Mouse (Mus musculus): ENCODE results near the gene Zfp661.

The Zfp661 gene

GRCm38 (mm10) chr2:127550446-127550845 is 36.4 kb downstream of the Zfp661 start:
- no peak for DNase-seq (ENCODE audit: low read depth, low spot score)

GRCm38 (mm10) chr2:127549711-127550110 is 37.2 kb downstream of the Zfp661 start:
- peak; percentile 17 for DNase-seq (ENCODE audit: low read depth, low spot score)

- DNase-seq (ENCODE audit: low read depth, low spot score): no peak
These were observed 38.4 kb downstream of the Zfp661 start for GRCm38 (mm10) chr2:127548342-127549074.

- no peak for DNase-seq (ENCODE audit: low read depth, low spot score)
These were observed 45.2 kb downstream of the Zfp661 start for GRCm38 (mm10) chr2:127541697-127542096.

GRCm38 (mm10) chr2:127541185-127541584 is 45.7 kb downstream of the Zfp661 start, which contains the start of gene Prom2:
Prom2 (minus strand) TSS chr2:127541467.
- DNase-seq (ENCODE audit: low read depth, low spot score): no peak

- peak; percentile 21 for DNase-seq (ENCODE audit: low read depth, low spot score)
These were observed 47.4 kb downstream of the Zfp661 start for GRCm38 (mm10) chr2:127539494-127539893.

- peak; percentile 51 for DNase-seq (ENCODE audit: low read depth, low spot score)
These were observed 49.3 kb downstream of the Zfp661 start for GRCm38 (mm10) chr2:127537548-127537947.

GRCm38 (mm10) chr2:127535363-127535762 is 51.5 kb downstream of the Zfp661 start:
- DNase-seq (ENCODE audit: low read depth, low spot score): no peak

GRCm38 (mm10) chr2:127532379-127532778 is 54.5 kb downstream of the Zfp661 start:
- DNase-seq (ENCODE audit: low read depth, low spot score): peak; percentile 63

- no peak for DNase-seq (ENCODE audit: low read depth, low spot score)
These were observed 55.3 kb downstream of the Zfp661 start for GRCm38 (mm10) chr2:127531592-127531991.

- no peak for DNase-seq (ENCODE audit: low read depth, low spot score)
These were observed 56.5 kb downstream of the Zfp661 start for GRCm38 (mm10) chr2:127530418-127530817.

GRCm38 (mm10) chr2:127525004-127525775 is 61.7 kb downstream of the Zfp661 start:
- no peak for DNase-seq (ENCODE audit: low read depth, low spot score)
